Mouse (Mus musculus) splenic B cell, adult 2 months (primary cell): ENCODE results near the gene Uqcc1.

Experiments
- DNase-seq: peaks from one replicate; pipeline ENCODE4 v3.0.0-alpha.2; 2011; ENCODE audit warnings: low read depth, low spot score
- H3K27me3 ChIP-seq: 2 replicates; pipeline ENCODE4 v1.6.1; 2012; ENCODE audit warnings: mild to moderate bottlenecking, low read length, moderate library complexity, mixed read lengths; ENCODE audit not compliant: control insufficient read depth, poor library complexity, insufficient read depth, severe bottlenecking
- H3K36me3 ChIP-seq: 2 replicates; pipeline ENCODE4 v1.6.1; 2012; ENCODE audit warnings: mild to moderate bottlenecking, low read length, moderate library complexity, mixed read lengths; ENCODE audit not compliant: control insufficient read depth, poor library complexity, insufficient read depth, severe bottlenecking

Uqcc1 gene

GRCm38 (mm10) chr2:155802761-155803160 is 127.3 kb downstream of the Uqcc1 start:
- Histone ChIP-seq H3K36me3 (no peaks in the 10 kb centered on the region), H3K27me3 (peaks cover 1% of the 10 kb centered on the region; the same call in 1 of the 2 replicates)
- DNase-seq: peak; percentile 49

- DNase-seq: no peak
- Histone ChIP-seq H3K36me3 (no peaks in the 10 kb centered on the region), H3K27me3 (no peaks in the 10 kb centered on the region)
Measured at GRCm38 (mm10) chr2:155798613-155799012, 131.5 kb downstream of the Uqcc1 start.
